8 mouse cellular contexts compared by ENCODE assay signal in the genomic region with DNA sequence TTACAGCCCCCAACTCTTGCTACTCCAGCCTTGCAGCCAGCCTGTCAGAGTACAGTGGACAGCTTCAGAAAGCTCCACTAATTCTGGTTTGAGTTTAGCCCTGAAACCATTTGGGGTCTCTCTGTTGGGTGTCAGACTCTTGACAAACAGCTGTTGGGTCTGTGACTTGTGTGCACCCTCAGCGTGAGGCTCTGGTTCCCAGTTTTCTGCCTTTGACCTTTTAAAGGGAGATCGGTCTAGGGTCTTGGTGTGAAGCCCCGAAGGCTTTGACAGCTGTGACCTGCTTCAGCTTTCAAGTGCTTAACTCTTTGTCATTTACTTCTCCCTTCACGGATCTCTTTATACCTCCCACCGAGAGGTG. TPM values are rescaled to one million over a fixed set of nuclear protein-coding genes. Genes with fewer than 3 reads are reported as not detected.
DNase-seq lines count a peak whose midpoint lies in the region; ATAC-seq and TF ChIP-seq lines count a peak whose summit lies in the region.

No protein-coding gene starts in this region.

- H3K27me3 ChIP-seq in hindbrain, embryonic 16.5 days (replicated peaks; ENCODE audit: control insufficient read depth, insufficient read depth, low read length), result no peaks in the 10 kb centered on the region
- H3K27me3 ChIP-seq in midbrain, postnatal 0 days (ENCODE audit: insufficient read depth, low read length), result no peaks in the 10 kb centered on the region

- 1% methylated on average over 5 of the region's 5 CpGs for WGBS in hindbrain, embryonic 16.5 days
- under 1% methylated on average over 5 of the region's 5 CpGs for WGBS in midbrain, postnatal 0 days

- no peak for TF ChIP-seq CTCF in midbrain, postnatal 0 days (IDR thresholded peaks at IDR 0.05)

- ATAC-seq in hindbrain, embryonic 16.5 days, result no peak
- no peak for ATAC-seq in midbrain, postnatal 0 days (ENCODE audit: low FRiP score)

- peak overlapping the region; percentile 99 for H3K9ac ChIP-seq in hindbrain, embryonic 16.5 days (ENCODE audit: low read depth, low read length)
- H3K9ac ChIP-seq in midbrain, postnatal 0 days (replicated peaks; ENCODE audit: low read length, poor library complexity, severe bottlenecking), result peak overlapping the region; percentile 93

- intact Hi-C loops in gastrocnemius, postnatal 14 days (cut with DNase I; ENCODE audit: low total_unique reads), result no loop called here

- H3K9me3 ChIP-seq in hindbrain, embryonic 16.5 days (ENCODE audit: control insufficient read depth, low read length), result no peaks in the 10 kb centered on the region
- no peaks in the 10 kb centered on the region for H3K9me3 ChIP-seq in midbrain, postnatal 0 days (ENCODE audit: low read length)

- 0 out of 2 replicates have a peak overlapping the region, but pooled peaks have one; percentile 5 for H3K27ac ChIP-seq in brown adipose tissue, adult 24 weeks (replicated peaks; ENCODE audit: low read depth, low read length)
- peak overlapping the region; percentile 98 for H3K27ac ChIP-seq in hindbrain, embryonic 16.5 days (ENCODE audit: low read depth, low read length)
- peak overlapping the region; percentile 94 for H3K27ac ChIP-seq in midbrain, postnatal 0 days (ENCODE audit: low read depth, low read length)

- peaks cover 26% of the 10 kb centered on the region for H3K36me3 ChIP-seq in hindbrain, embryonic 16.5 days (ENCODE audit: control insufficient read depth, insufficient read depth, low read length)
- peaks cover 29% of the 10 kb centered on the region for H3K36me3 ChIP-seq in midbrain, postnatal 0 days (ENCODE audit: insufficient read depth, low read length)

- H3K4me3 ChIP-seq in brown adipose tissue, adult 24 weeks (ENCODE audit: insufficient read depth, low read depth, low read length), result peak overlapping the region; percentile 98
- H3K4me3 ChIP-seq in hindbrain, embryonic 16.5 days (ENCODE audit: low read length), result peak overlapping the region; percentile 95
- H3K4me3 ChIP-seq in midbrain, postnatal 0 days (ENCODE audit: low read depth, low read length), result peak overlapping the region; percentile 92

- peak; percentile 11 for DNase-seq in kidney, adult 18-20 months
- no peak for DNase-seq in kidney, postnatal 36 days
- DNase-seq in midbrain, postnatal 0 days (ENCODE audit: low spot score), result no peak
- no peak for DNase-seq in adipocyte (ENCODE audit: low spot score)
- no peak for DNase-seq in gastrocnemius, postnatal 14 days
- DNase-seq in lung, postnatal 10 days, result no peak

- H3K4me2 ChIP-seq in hindbrain, embryonic 16.5 days (ENCODE audit: low read length), result peak overlapping the region; percentile 85
- peak overlapping the region; percentile 65 for H3K4me2 ChIP-seq in midbrain, postnatal 0 days (ENCODE audit: low read depth, low read length, poor library complexity, severe bottlenecking)

- H3K4me1 ChIP-seq in brown adipose tissue, adult 24 weeks (ENCODE audit: control insufficient read depth, insufficient read depth, insufficient read length, low read length), result peaks cover 5% of the 10 kb centered on the region; the same call in 1 of the 2 replicates
- H3K4me1 ChIP-seq in hindbrain, embryonic 16.5 days (ENCODE audit: control insufficient read depth, insufficient read depth, low read depth, low read length), result peaks cover 10% of the 10 kb centered on the region
- peaks cover 7% of the 10 kb centered on the region; the same call in 1 of the 2 replicates for H3K4me1 ChIP-seq in midbrain, postnatal 0 days (ENCODE audit: insufficient read depth, low read length)

RNA-seq across cellular contexts. Expression of a gene that starts 1.2 kb away (rescaled TPM):
- 63.7 and 94.7 TPM in 2 replicates for polyA plus RNA-seq in brown adipose tissue, adult 24 weeks (2012; ENCODE audit: insufficient read depth, insufficient read length, missing spikeins)
- 136 and 168 TPM in 2 replicates for polyA plus RNA-seq in hindbrain, embryonic 16.5 days (2015; fragmentation: Nextera tagmentation; extraction: Ambion mirVana)
- total RNA-seq in midbrain, postnatal 0 days (2014; rRNA removed), result 216 and 233 TPM in 2 replicates
- polyA plus RNA-seq in midbrain, postnatal 0 days (2015; fragmentation: Nextera tagmentation; extraction: Ambion mirVana), result 129 and 143 TPM in 2 replicates
- 10 to 100 TPM; 43.4 to 44.6 TPM for total RNA-seq in gastrocnemius, postnatal 14 days (2021)

RNA-seq across cellular contexts. Expression of a gene that starts 33.7 kb away (rescaled TPM):
- 1,414 and 1,508 TPM in 2 replicates for polyA plus RNA-seq in brown adipose tissue, adult 24 weeks (2012; ENCODE audit: insufficient read depth, insufficient read length, missing spikeins)
- 946 and 1,028 TPM in 2 replicates for polyA plus RNA-seq in hindbrain, embryonic 16.5 days (2015; fragmentation: Nextera tagmentation; extraction: Ambion mirVana)
- total RNA-seq in midbrain, postnatal 0 days (2014; rRNA removed), result 648 and 715 TPM in 2 replicates
- 946 and 1,057 TPM in 2 replicates for polyA plus RNA-seq in midbrain, postnatal 0 days (2015; fragmentation: Nextera tagmentation; extraction: Ambion mirVana)
- total RNA-seq in gastrocnemius, postnatal 14 days (2021), result 100 to 1,000 TPM; 214 to 276 TPM

RNA-seq across cellular contexts. Expression of a gene that starts 38.2 kb away (rescaled TPM):
- polyA plus RNA-seq in brown adipose tissue, adult 24 weeks (2012; ENCODE audit: insufficient read depth, insufficient read length, missing spikeins), result 13.5 and 24.5 TPM in 2 replicates
- polyA plus RNA-seq in hindbrain, embryonic 16.5 days (2015; fragmentation: Nextera tagmentation; extraction: Ambion mirVana), result 6.7 and 7.1 TPM in 2 replicates
- 24.6 and 28.6 TPM in 2 replicates for total RNA-seq in midbrain, postnatal 0 days (2014; rRNA removed)
- 4.9 and 5.4 TPM in 2 replicates for polyA plus RNA-seq in midbrain, postnatal 0 days (2015; fragmentation: Nextera tagmentation; extraction: Ambion mirVana)
- 100 to 1,000 TPM in 1 of 2 experiments, 10 to 100 TPM in 1; 54.6 to 180 TPM for total RNA-seq in gastrocnemius, postnatal 14 days (2021)

RNA-seq across cellular contexts. Expression of a gene that starts 48.8 kb away (rescaled TPM):
- polyA plus RNA-seq in brown adipose tissue, adult 24 weeks (2012; ENCODE audit: insufficient read depth, insufficient read length, missing spikeins), result 15.1 and 17.1 TPM in 2 replicates
- 96.7 and 98.3 TPM in 2 replicates for polyA plus RNA-seq in hindbrain, embryonic 16.5 days (2015; fragmentation: Nextera tagmentation; extraction: Ambion mirVana)
- total RNA-seq in midbrain, postnatal 0 days (2014; rRNA removed), result 94.3 and 103 TPM in 2 replicates
- 91.6 and 93.8 TPM in 2 replicates for polyA plus RNA-seq in midbrain, postnatal 0 days (2015; fragmentation: Nextera tagmentation; extraction: Ambion mirVana)
- 10 to 100 TPM; 12.9 to 13.0 TPM for total RNA-seq in gastrocnemius, postnatal 14 days (2021)

RNA-seq across cellular contexts. Expression of a gene that starts 49.0 kb away (rescaled TPM):
- polyA plus RNA-seq in brown adipose tissue, adult 24 weeks (2012; ENCODE audit: insufficient read depth, insufficient read length, missing spikeins), result 67.1 and 87.6 TPM in 2 replicates
- polyA plus RNA-seq in hindbrain, embryonic 16.5 days (2015; fragmentation: Nextera tagmentation; extraction: Ambion mirVana), result 126 and 150 TPM in 2 replicates
- 63.1 and 82.0 TPM in 2 replicates for total RNA-seq in midbrain, postnatal 0 days (2014; rRNA removed)
- 145 and 157 TPM in 2 replicates for polyA plus RNA-seq in midbrain, postnatal 0 days (2015; fragmentation: Nextera tagmentation; extraction: Ambion mirVana)
- total RNA-seq in gastrocnemius, postnatal 14 days (2021), result 10 to 100 TPM; 48.2 to 51.8 TPM

Comparison
In these comparisons a context has a peak if more than half of its experiments do, and no peak if none do; other contexts are left out.
1. H3K27ac ChIP-seq: peak in every context shown above with its lines; median percentile 98 in hindbrain, embryonic 16.5 days; 94 in midbrain, postnatal 0 days; 5 in brown adipose tissue, adult 24 weeks.